Mouse (Mus musculus) kidney, embryonic 16.5 days (tissue): ENCODE data around the gene Gm27027. TPM values are rescaled to one million over a fixed set of nuclear protein-coding genes. Genes with fewer than 3 reads are reported as not detected.

Source experiments
- ATAC-seq: fragments of 200-750 bp; cut with Nextera tagmentation; 2 replicates; pipeline ENCODE4 v1.8.0; 2017; ENCODE audit warnings: moderate TSS enrichment; ENCODE audit not compliant: low FRiP score, low TSS enrichment
- H3K27ac ChIP-seq: fragments of 300-500 bp; sonication (generic); 2 replicates; pipeline ENCODE4 v1.5.1; 2014; ENCODE audit warnings: low read length
- H3K27me3 ChIP-seq: fragments of 300-500 bp; sonication (generic); 2 replicates; pipeline ENCODE4 v1.6.1; 2014; ENCODE audit warnings: low read length, control low read depth, mixed read lengths; ENCODE audit not compliant: insufficient read depth
- H3K36me3 ChIP-seq: fragments of 300-500 bp; sonication (generic); 2 replicates; pipeline ENCODE4 v1.6.1; 2014; ENCODE audit warnings: low read length, control low read depth, mixed read lengths; ENCODE audit not compliant: insufficient read depth
- H3K4me1 ChIP-seq: fragments of 300-500 bp; sonication (generic); 2 replicates; pipeline ENCODE4 v1.6.1; 2014; ENCODE audit warnings: low read length, control low read depth, mixed read lengths; ENCODE audit not compliant: insufficient read depth
- H3K4me2 ChIP-seq: fragments of 300-500 bp; sonication (generic); replicated peaks from 2 replicates; pipeline ENCODE4 v1.6.1; 2014; ENCODE audit warnings: low read depth, low read length
- H3K4me3 ChIP-seq: fragments of 300-500 bp; sonication (generic); 2 replicates; pipeline ENCODE4 v1.5.1; 2014; ENCODE audit warnings: mild to moderate bottlenecking, low read length
- H3K9ac ChIP-seq: fragments of 300-500 bp; sonication (generic); replicated peaks from 2 replicates; pipeline ENCODE4 v1.6.1; 2014; ENCODE audit warnings: low read length
- H3K9me3 ChIP-seq: fragments of 300-500 bp; sonication (generic); 2 replicates; pipeline ENCODE4 v1.6.1; 2016; ENCODE audit warnings: low read length, control low read depth
- WGBS: fragments of 180-500 bp; shearing (Covaris S2); extraction: QIAGEN DNeasy Blood & Tissue Kit; methylation state at CpG from one replicate; pipeline ENCODE4 v1.1.7; 2014; 5-methylcytosine and 5-hydroxymethylcytosine counted together
- polyA plus RNA-seq: library from polyadenylated mRNA; unstranded; fragments of >200 nt; fragmentation: Nextera tagmentation; extraction: Ambion mirVana; gene quantifications from 2 replicates; pipeline ENCODE4 v1.2.1, GENCODE M21; 2015

Gene Gm27027
- polyA plus RNA-seq, 1 experiment from 2014 or later, result not detected

GRCm38 (mm10) chr2:93958216-93958615, 37.9 kb downstream of the Gm27027 start:
- no peaks in the 10 kb centered on the region for H3K9me3 ChIP-seq
- H3K27ac ChIP-seq, result no peak overlapping the region
- WGBS, result 77% methylated on average over 3 of the region's 3 CpGs
- no peaks in the 10 kb centered on the region for H3K36me3 ChIP-seq
- ATAC-seq, result no peak
- no peak overlapping the region for H3K4me2 ChIP-seq
- H3K27me3 ChIP-seq, result peaks cover 39% of the 10 kb centered on the region
- no peak overlapping the region for H3K4me3 ChIP-seq
- H3K9ac ChIP-seq, result no peak overlapping the region
- H3K4me1 ChIP-seq, result peaks cover 20% of the 10 kb centered on the region

- Histone ChIP-seq H3K9ac (no peak overlapping the region), H3K4me3 (no peak overlapping the region), H3K9me3 (no peaks in the 10 kb centered on the region), H3K27me3 (peaks cover 41% of the 10 kb centered on the region), H3K36me3 (no peaks in the 10 kb centered on the region), H3K4me2 (no peak overlapping the region), H3K4me1 (peaks cover 20% of the 10 kb centered on the region), H3K27ac (no peak overlapping the region)
- no peak for ATAC-seq
- WGBS, result 48% methylated on average over 8 of the region's 8 CpGs
Observed at GRCm38 (mm10) chr2:93957785-93958175, 38.4 kb downstream of the Gm27027 start.

DNA sequence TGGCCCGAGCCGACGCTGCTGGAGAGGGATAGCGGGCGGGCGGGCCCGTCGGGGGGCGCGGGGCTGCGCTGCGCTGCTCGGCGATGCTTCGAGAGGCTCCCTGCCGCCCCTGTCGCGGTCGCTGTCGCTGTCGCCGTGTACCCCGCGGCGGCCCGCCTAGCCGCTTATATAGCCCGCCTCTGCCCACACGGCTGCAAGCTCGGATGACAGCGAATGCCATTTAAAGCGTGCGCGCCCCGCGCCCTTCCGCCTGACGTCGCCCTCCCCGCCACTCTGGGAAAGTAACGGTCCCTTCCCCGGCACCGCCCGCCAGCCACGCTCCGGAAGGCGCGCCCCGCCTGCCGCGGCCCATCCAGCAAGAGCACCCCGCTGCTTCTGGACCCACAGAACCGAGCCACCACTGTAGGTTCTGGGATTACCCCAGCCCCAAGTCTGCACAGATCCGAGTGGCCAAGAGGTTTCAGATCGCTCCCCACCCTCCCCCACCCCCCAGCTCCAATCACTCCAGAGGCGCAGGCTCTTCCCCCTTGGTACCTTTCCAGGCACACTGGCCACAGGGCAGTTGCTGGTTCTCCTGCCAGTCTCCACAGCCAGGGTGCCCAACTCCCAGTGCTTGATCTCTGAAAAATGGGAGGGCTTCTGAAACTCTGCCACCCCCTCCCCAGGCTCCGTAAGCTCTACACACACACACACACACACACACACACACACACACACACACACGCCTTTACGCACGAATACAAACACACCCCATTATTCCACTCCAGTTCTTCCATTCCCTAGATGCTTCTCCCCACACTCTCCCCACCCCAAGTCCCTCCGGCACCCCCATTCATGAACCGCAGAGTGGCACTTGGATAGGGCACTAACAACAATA, 39.0 kb downstream of the Gm27027 start, which contains the start of gene Gm13889:
Gm13889 (minus strand) TSS at position 294 of the 877 bp plus-strand sequence.
- Histone ChIP-seq H3K9ac (peak within 1 kb of the TSS; percentile 72), H3K4me3 (peak within 1 kb of the TSS; percentile 65), H3K4me1 (peaks cover 20% of the 10 kb centered on the region), H3K27ac (peak within 1 kb of the TSS; percentile 9; the same call in 1 of the 2 replicates), H3K9me3 (no peaks in the 10 kb centered on the region), H3K4me2 (peak within 1 kb of the TSS; percentile 84), H3K27me3 (peaks cover 41% of the 10 kb centered on the region), H3K36me3 (no peaks in the 10 kb centered on the region)
- WGBS, result 4% methylated on average over 57 of the region's 62 CpGs
- peak; percentile 70 for ATAC-seq

GRCm38 (mm10) chr2:93956331-93956801, 39.8 kb downstream of the Gm27027 start:
- under 1% methylated on average over 38 of the region's 44 CpGs for WGBS
- Histone ChIP-seq H3K4me2 (peak overlapping the region; percentile 84), H3K9me3 (no peaks in the 10 kb centered on the region), H3K36me3 (no peaks in the 10 kb centered on the region), H3K27ac (peak overlapping the region; percentile 9; the same call in 1 of the 2 replicates), H3K4me3 (peak overlapping the region; percentile 65), H3K9ac (peak overlapping the region; percentile 72), H3K4me1 (peaks cover 20% of the 10 kb centered on the region), H3K27me3 (peaks cover 41% of the 10 kb centered on the region)
- peak; percentile 66 for ATAC-seq

- peaks cover 20% of the 10 kb centered on the region for H3K4me1 ChIP-seq
- peaks cover 41% of the 10 kb centered on the region for H3K27me3 ChIP-seq
- under 1% methylated on average over 31 of the region's 31 CpGs for WGBS
- peak overlapping the region; percentile 72 for H3K9ac ChIP-seq
- H3K36me3 ChIP-seq, result no peaks in the 10 kb centered on the region
- H3K4me2 ChIP-seq, result peak overlapping the region; percentile 84
- H3K4me3 ChIP-seq, result peak overlapping the region; percentile 65
- H3K9me3 ChIP-seq, result no peaks in the 10 kb centered on the region
- ATAC-seq, result peak; percentile 13; the same call in 1 of the 2 replicates
- peak overlapping the region; percentile 9; the same call in 1 of the 2 replicates for H3K27ac ChIP-seq
Observed at GRCm38 (mm10) chr2:93955886-93956285, 40.3 kb downstream of the Gm27027 start.

- peak overlapping the region; percentile 84 for H3K4me2 ChIP-seq
- H3K9me3 ChIP-seq, result no peaks in the 10 kb centered on the region
- H3K4me3 ChIP-seq, result peak overlapping the region; percentile 65
- H3K4me1 ChIP-seq, result peaks cover 20% of the 10 kb centered on the region
- under 1% methylated on average over 32 of the region's 32 CpGs for WGBS
- H3K27me3 ChIP-seq, result peaks cover 41% of the 10 kb centered on the region
- H3K36me3 ChIP-seq, result no peaks in the 10 kb centered on the region
- H3K27ac ChIP-seq, result no peak overlapping the region
- no peak for ATAC-seq
- H3K9ac ChIP-seq, result peak overlapping the region; percentile 72; the same call in 1 of the 2 replicates
Observed at GRCm38 (mm10) chr2:93954781-93955578, 41.2 kb downstream of the Gm27027 start.

GRCm38 (mm10) chr2:93953726-93954125, 42.4 kb downstream of the Gm27027 start:
- Histone ChIP-seq H3K27ac (no peak overlapping the region), H3K9ac (no peak overlapping the region), H3K27me3 (peaks cover 41% of the 10 kb centered on the region), H3K4me1 (peaks cover 20% of the 10 kb centered on the region), H3K4me3 (no peak overlapping the region), H3K4me2 (no peak overlapping the region), H3K9me3 (no peaks in the 10 kb centered on the region), H3K36me3 (no peaks in the 10 kb centered on the region)
- 83% methylated on average over 9 of the region's 9 CpGs for WGBS
- ATAC-seq, result no peak

GRCm38 (mm10) chr2:93946976-93947375, 49.2 kb downstream of the Gm27027 start:
- Histone ChIP-seq H3K4me2 (no peak overlapping the region), H3K4me1 (peaks cover 5% of the 10 kb centered on the region), H3K9me3 (peaks cover 6% of the 10 kb centered on the region), H3K4me3 (no peak overlapping the region), H3K27ac (no peak overlapping the region), H3K27me3 (no peaks in the 10 kb centered on the region), H3K36me3 (no peaks in the 10 kb centered on the region), H3K9ac (no peak overlapping the region)
- ATAC-seq, result no peak
- WGBS, result 54% methylated on average over 5 of the region's 5 CpGs

DNA sequence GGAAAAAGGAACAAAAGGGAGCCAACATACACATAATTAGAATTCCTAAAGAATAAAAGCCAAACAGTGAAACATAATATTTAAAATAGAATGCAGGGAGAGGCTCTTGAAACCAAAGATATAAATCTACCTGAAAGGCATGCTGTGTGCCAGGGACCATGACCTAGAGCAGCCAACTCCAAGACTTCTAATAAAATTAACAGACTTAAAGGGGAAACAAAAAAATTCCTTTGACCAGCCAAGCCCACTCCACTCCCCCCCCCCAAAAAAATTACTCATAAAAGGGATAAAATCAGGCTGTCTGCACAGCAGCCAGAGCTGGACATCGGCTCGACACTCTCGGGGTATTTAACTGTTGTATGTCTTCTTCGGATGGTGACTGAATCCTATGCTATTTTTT, 51.3 kb downstream of the Gm27027 start:
- Histone ChIP-seq H3K27ac (no peak overlapping the region), H3K27me3 (no peaks in the 10 kb centered on the region)

More for the DNA sequence above, 51.3 kb downstream of the Gm27027 start:
- 71% methylated on average over 4 of the region's 4 CpGs for WGBS
- Histone ChIP-seq H3K4me1 (peaks cover 7% of the 10 kb centered on the region), H3K9ac (no peak overlapping the region), H3K36me3 (no peaks in the 10 kb centered on the region), H3K9me3 (peaks cover 6% of the 10 kb centered on the region), H3K4me3 (no peak overlapping the region), H3K4me2 (no peak overlapping the region)
- no peak for ATAC-seq
